Mouse (Mus musculus): Measurements from ENCODE around the gene Map1s.

DNA sequence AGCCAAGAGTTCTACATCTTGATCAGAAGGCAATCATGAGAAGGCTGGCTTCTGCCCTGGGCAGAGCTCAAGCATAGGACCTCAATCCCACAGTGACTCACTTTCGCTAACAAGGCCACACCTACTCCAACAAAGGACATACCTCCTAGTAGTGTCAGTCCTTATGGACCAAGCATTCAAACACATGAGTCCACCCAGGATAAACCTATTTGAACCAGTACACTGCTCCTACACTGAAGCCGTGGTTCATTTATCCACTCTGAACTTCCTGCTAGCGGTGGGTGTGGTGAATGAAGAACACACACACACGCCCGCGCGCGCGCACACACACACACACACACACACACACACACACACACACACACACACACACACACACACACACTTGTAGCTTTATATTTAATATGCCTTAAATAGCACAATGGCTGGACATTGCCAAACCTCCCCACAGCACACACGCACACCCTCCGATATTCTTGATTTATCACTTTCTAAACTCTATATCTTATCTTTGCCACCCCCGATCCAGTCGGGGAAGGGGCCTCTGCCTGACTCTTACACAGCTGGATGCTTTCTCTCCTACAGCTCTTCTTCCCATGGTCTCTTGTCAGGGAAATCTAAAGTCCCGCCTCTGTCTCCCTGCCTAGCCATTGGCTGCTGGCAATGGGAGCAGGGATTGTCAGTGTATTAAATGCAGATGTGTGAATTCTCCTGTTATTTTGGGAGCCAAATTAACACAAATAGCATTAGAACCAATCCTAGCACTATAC lies 55.2 kb downstream of the Map1s start:
- TF ChIP-seq TAL1 (IDR thresholded peaks at IDR 0.05; ENCODE audit: low read length) (no peak), GATA1 (IDR thresholded peaks at IDR 0.05; ENCODE audit: low read length) (no peak)
